Mouse (Mus musculus) bone marrow macrophage, adult 2 months (primary cell): ENCODE measurements around the gene Relt.

Source experiments
- CTCF ChIP-seq: IDR thresholded peaks from 2 replicates; pipeline ENCODE4 v1.5.1; 2012; ENCODE audit warnings: low read depth, mild to moderate bottlenecking, low read length, moderate library complexity
- POLR2A ChIP-seq: IDR thresholded peaks from 2 replicates; pipeline ENCODE4 v1.6.1; 2012; ENCODE audit warnings: mild to moderate bottlenecking, low read depth, low read length, borderline replicate concordance

DNA sequence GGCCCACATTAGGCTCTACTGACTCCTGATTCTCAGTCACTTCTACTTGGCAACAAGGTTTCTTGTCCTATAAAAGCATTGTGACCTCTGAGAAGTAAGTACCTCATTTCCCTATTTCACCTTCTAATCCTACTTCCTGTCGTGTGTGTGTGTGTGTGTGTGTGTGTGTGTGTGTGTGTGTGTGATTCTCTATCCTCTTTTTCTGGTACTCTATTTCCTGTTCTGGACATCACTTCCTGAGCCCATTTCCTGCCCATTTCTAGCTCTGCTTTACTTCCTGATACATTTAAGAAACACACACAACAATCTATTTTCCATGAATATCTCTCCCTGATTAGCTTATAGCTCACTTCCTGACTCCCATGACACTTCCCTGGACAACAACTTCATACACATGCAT is 12.6 kb upstream of the Relt start:
- no peak for TF ChIP-seq CTCF
- no peak for TF ChIP-seq POLR2A
